Mouse (Mus musculus): ENCODE data around the gene Dhrs13. TPM values are rescaled to one million over a fixed set of nuclear protein-coding genes. Genes with fewer than 3 reads are reported as not detected.

Gene Dhrs13
- total and polyA plus RNA-seq, 2 experiments from 2014 or later, result 7.3 to 7.7 TPM

GRCm38 (mm10) chr11:78079961-78080921 is 48.2 kb downstream of the Dhrs13 start, which contains the start of gene Eral1:
Eral1 (minus strand) TSS chr11:78080383.
- TF ChIP-seq CTCF (IDR thresholded peaks at IDR 0.05; ENCODE audit: low read depth), result peak; percentile 1; the same call in 1 of the 2 replicates
- TF ChIP-seq EP300 (IDR thresholded peaks at IDR 0.05; ENCODE audit: low read depth), result no peak
- peak within 1 kb of the TSS; percentile 69 for H3K9ac ChIP-seq (replicated peaks; ENCODE audit: low read depth, low read length)
- WGBS, result 1% methylated on average over 42 of the region's 42 CpGs
- peak within 1 kb of the TSS; percentile 75 for H3K4me3 ChIP-seq (ENCODE audit: low read depth, low read length)
- DNase-seq (ENCODE audit: low spot score) (peak; percentile 85), ATAC-seq (ENCODE audit: insufficient read depth, low read depth) (peak; percentile 96)
- H3K4me2 ChIP-seq (ENCODE audit: low read depth, low read length), result peak within 1 kb of the TSS; percentile 67
- peaks cover 25% of the 10 kb centered on the region for H3K36me3 ChIP-seq (replicated peaks; ENCODE audit: control insufficient read depth, insufficient read depth, low read length)
- no peaks in the 10 kb centered on the region for H3K9me3 ChIP-seq (replicated peaks; ENCODE audit: control insufficient read depth, low read length)
- no peaks in the 10 kb centered on the region for H3K27me3 ChIP-seq (ENCODE audit: control insufficient read depth, insufficient read depth, low read length)
- peaks cover 13% of the 10 kb centered on the region; the same call in 1 of the 2 replicates for H3K4me1 ChIP-seq (ENCODE audit: control insufficient read depth, insufficient read depth)
- peak within 1 kb of the TSS; percentile 44 for H3K27ac ChIP-seq (ENCODE audit: low read depth)

GRCm38 (mm10) chr11:78083595-78083994 is 51.5 kb downstream of the Dhrs13 start:
- H3K4me3 ChIP-seq (ENCODE audit: low read depth, low read length), result no peak overlapping the region
- DNase-seq (ENCODE audit: low spot score), result peak; percentile 21
- H3K27me3 ChIP-seq (ENCODE audit: control insufficient read depth, insufficient read depth, low read length), result no peaks in the 10 kb centered on the region
- H3K4me1 ChIP-seq (ENCODE audit: control insufficient read depth, insufficient read depth), result peaks cover 13% of the 10 kb centered on the region; the same call in 1 of the 2 replicates
- H3K9ac ChIP-seq (replicated peaks; ENCODE audit: low read depth, low read length), result no peak overlapping the region
- 0% methylated on average over 1 of the region's 1 CpGs for WGBS
- 0 out of 2 replicates have a peak, but pooled peaks have one; percentile 18 for ATAC-seq (ENCODE audit: insufficient read depth, low read depth)
- TF ChIP-seq EP300 (IDR thresholded peaks at IDR 0.05; ENCODE audit: low read depth), result no peak
- no peak for TF ChIP-seq CTCF (IDR thresholded peaks at IDR 0.05; ENCODE audit: low read depth)
- no peak overlapping the region for H3K4me2 ChIP-seq (ENCODE audit: low read depth, low read length)
- H3K27ac ChIP-seq (ENCODE audit: low read depth), result peak overlapping the region; percentile 30; the same call in 1 of the 2 replicates
- H3K36me3 ChIP-seq (replicated peaks; ENCODE audit: control insufficient read depth, insufficient read depth, low read length), result no peaks in the 10 kb centered on the region
- H3K9me3 ChIP-seq (replicated peaks; ENCODE audit: control insufficient read depth, low read length), result no peaks in the 10 kb centered on the region

DNA sequence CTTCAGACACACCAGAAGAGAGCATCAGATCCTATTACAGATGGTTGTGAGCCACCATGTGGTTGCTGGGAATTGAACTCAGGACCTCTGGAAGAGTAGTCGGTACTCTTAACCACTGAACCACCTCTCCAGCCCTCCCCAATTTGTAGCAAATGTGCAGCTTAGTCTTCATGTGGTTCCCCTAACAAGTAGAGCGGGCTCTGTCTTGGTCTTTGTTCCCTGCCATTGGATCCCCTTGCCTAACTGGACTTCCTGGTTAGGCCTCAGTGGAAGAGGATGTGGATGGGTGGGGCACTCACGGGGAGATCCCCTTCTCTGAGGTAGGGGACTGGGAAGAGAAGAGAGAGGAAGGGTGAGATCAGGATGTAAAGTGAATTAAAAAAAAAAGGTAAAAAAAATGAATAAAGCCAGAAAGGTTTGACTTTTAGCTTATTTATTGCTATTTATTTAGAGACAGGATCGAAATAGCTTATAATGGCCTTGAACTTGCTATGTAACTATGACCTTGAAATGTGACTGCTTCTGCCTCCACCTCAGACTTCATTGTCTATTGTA is 54.9 kb downstream of the Dhrs13 start:
- DNase-seq (ENCODE audit: low spot score), result no peak
- Histone ChIP-seq H3K36me3 (replicated peaks; ENCODE audit: control insufficient read depth, insufficient read depth, low read length) (no peaks in the 10 kb centered on the region), H3K9me3 (replicated peaks; ENCODE audit: control insufficient read depth, low read length) (no peaks in the 10 kb centered on the region), H3K4me3 (ENCODE audit: low read depth, low read length) (no peak overlapping the region), H3K4me1 (ENCODE audit: control insufficient read depth, insufficient read depth) (no peaks in the 10 kb centered on the region), H3K27me3 (ENCODE audit: control insufficient read depth, insufficient read depth, low read length) (no peaks in the 10 kb centered on the region), H3K4me2 (ENCODE audit: low read depth, low read length) (no peak overlapping the region), H3K27ac (ENCODE audit: low read depth) (peak overlapping the region; percentile 47; the same call in 1 of the 2 replicates), H3K9ac (replicated peaks; ENCODE audit: low read depth, low read length) (no peak overlapping the region)
- WGBS, result 71% methylated on average over 4 of the region's 4 CpGs
- TF ChIP-seq EP300 (IDR thresholded peaks at IDR 0.05; ENCODE audit: low read depth), result no peak
- TF ChIP-seq CTCF (IDR thresholded peaks at IDR 0.05; ENCODE audit: low read depth), result no peak
- no peak for ATAC-seq (ENCODE audit: insufficient read depth, low read depth)

MicroRNA genes within 50 kb of the gene (microRNA counts, 519-probe panel; counts per million panel counts)
- microRNA mmu-miR-144, result 6,545 counts per million, percentile 81 among the panel's probes with 10 or more counts
- 6,528 counts per million, percentile 80 among the panel's probes with 10 or more counts for microRNA mmu-miR-451

Small RNA genes within 50 kb of the gene (microRNA-seq; reads per million reads assigned to microRNA genes)
- gene Mir144 (96.9 reads per million, percentile 55 among the genes with 10 or more reads in this experiment), gene Mir451a (not detected), gene Mir451b (not detected)

Other genes with a start within 250 kb of the Dhrs13 start
- gene Gm10277, start 244.5 kb upstream of the Dhrs13 start, total RNA-seq (2014; rRNA removed; ENCODE audit: low replicate concordance), result not detected in 2 replicates
- 0.41 and 0.52 TPM in 2 replicates for gene Gm10277, start 244.5 kb upstream of the Dhrs13 start, polyA plus RNA-seq (2015; fragmentation: Nextera tagmentation; extraction: Ambion mirVana)
- gene Pipox, start 138.2 kb upstream of the Dhrs13 start, total RNA-seq (2014; rRNA removed; ENCODE audit: low replicate concordance), result 2.4 and 3.7 TPM in 2 replicates
- 2.6 and 3.1 TPM in 2 replicates for gene Pipox, start 138.2 kb upstream of the Dhrs13 start, polyA plus RNA-seq (2015; fragmentation: Nextera tagmentation; extraction: Ambion mirVana)
- gene Sez6, start 101.5 kb upstream of the Dhrs13 start, total RNA-seq (2014; rRNA removed; ENCODE audit: low replicate concordance), result 0.77 TPM in 1 of 2 replicates, not detected in the other
- 0.08 TPM in 1 of 2 replicates, not detected in the other for gene Sez6, start 101.5 kb upstream of the Dhrs13 start, polyA plus RNA-seq (2015; fragmentation: Nextera tagmentation; extraction: Ambion mirVana)
- 19.2 and 25.1 TPM in 2 replicates for gene Phf12, start 49.5 kb upstream of the Dhrs13 start, total RNA-seq (2014; rRNA removed; ENCODE audit: low replicate concordance)
- 5.6 and 7.3 TPM in 2 replicates for gene Phf12, start 49.5 kb upstream of the Dhrs13 start, polyA plus RNA-seq (2015; fragmentation: Nextera tagmentation; extraction: Ambion mirVana)
- 77.9 and 111 TPM in 2 replicates for gene Flot2, start 5.7 kb downstream of the Dhrs13 start, total RNA-seq (2014; rRNA removed; ENCODE audit: low replicate concordance)
- gene Flot2, start 5.7 kb downstream of the Dhrs13 start, polyA plus RNA-seq (2015; fragmentation: Nextera tagmentation; extraction: Ambion mirVana), result 91.3 and 95.0 TPM in 2 replicates
- 33.5 and 40.8 TPM in 2 replicates for gene Eral1, start 48.1 kb downstream of the Dhrs13 start, total RNA-seq (2014; rRNA removed; ENCODE audit: low replicate concordance)
- 19.7 TPM in 2 replicates for gene Eral1, start 48.1 kb downstream of the Dhrs13 start, polyA plus RNA-seq (2015; fragmentation: Nextera tagmentation; extraction: Ambion mirVana)
- gene Fam222b, start 62.4 kb downstream of the Dhrs13 start, total RNA-seq (2014; rRNA removed; ENCODE audit: low replicate concordance), result 10.8 and 24.6 TPM in 2 replicates
- gene Fam222b, start 62.4 kb downstream of the Dhrs13 start, polyA plus RNA-seq (2015; fragmentation: Nextera tagmentation; extraction: Ambion mirVana), result 11.1 TPM in 2 replicates
- 25.1 and 42.6 TPM in 2 replicates for gene Traf4, start 133.3 kb downstream of the Dhrs13 start, total RNA-seq (2014; rRNA removed; ENCODE audit: low replicate concordance)
- 21.2 and 22.9 TPM in 2 replicates for gene Traf4, start 133.3 kb downstream of the Dhrs13 start, polyA plus RNA-seq (2015; fragmentation: Nextera tagmentation; extraction: Ambion mirVana)
- 24.6 and 27.2 TPM in 2 replicates for gene Nek8, start 144.4 kb downstream of the Dhrs13 start, total RNA-seq (2014; rRNA removed; ENCODE audit: low replicate concordance)
- 8.1 and 9.1 TPM in 2 replicates for gene Nek8, start 144.4 kb downstream of the Dhrs13 start, polyA plus RNA-seq (2015; fragmentation: Nextera tagmentation; extraction: Ambion mirVana)
- 19.9 and 24.1 TPM in 2 replicates for gene Tlcd1, start 144.4 kb downstream of the Dhrs13 start, total RNA-seq (2014; rRNA removed; ENCODE audit: low replicate concordance)
- gene Tlcd1, start 144.4 kb downstream of the Dhrs13 start, polyA plus RNA-seq (2015; fragmentation: Nextera tagmentation; extraction: Ambion mirVana), result 15.1 and 16.8 TPM in 2 replicates
- gene Rpl23a, start 151.3 kb downstream of the Dhrs13 start, total RNA-seq (2014; rRNA removed; ENCODE audit: low replicate concordance), result 473 and 508 TPM in 2 replicates
- gene Rpl23a, start 151.3 kb downstream of the Dhrs13 start, polyA plus RNA-seq (2015; fragmentation: Nextera tagmentation; extraction: Ambion mirVana), result 719 and 776 TPM in 2 replicates
- gene Rab34, start 156.2 kb downstream of the Dhrs13 start, total RNA-seq (2014; rRNA removed; ENCODE audit: low replicate concordance), result 55.1 and 57.5 TPM in 2 replicates
- 37.1 and 39.7 TPM in 2 replicates for gene Rab34, start 156.2 kb downstream of the Dhrs13 start, polyA plus RNA-seq (2015; fragmentation: Nextera tagmentation; extraction: Ambion mirVana)
- gene Proca1, start 161.1 kb downstream of the Dhrs13 start, total RNA-seq (2014; rRNA removed; ENCODE audit: low replicate concordance), result not detected in 2 replicates
- gene Proca1, start 161.1 kb downstream of the Dhrs13 start, polyA plus RNA-seq (2015; fragmentation: Nextera tagmentation; extraction: Ambion mirVana), result 2.1 and 3.2 TPM in 2 replicates
- 62.5 and 101 TPM in 2 replicates for gene Sdf2, start 213.5 kb downstream of the Dhrs13 start, total RNA-seq (2014; rRNA removed; ENCODE audit: low replicate concordance)
- gene Sdf2, start 213.5 kb downstream of the Dhrs13 start, polyA plus RNA-seq (2015; fragmentation: Nextera tagmentation; extraction: Ambion mirVana), result 58.9 and 64.3 TPM in 2 replicates
- 12.1 and 17.0 TPM in 2 replicates for gene Supt6, start 213.7 kb downstream of the Dhrs13 start, total RNA-seq (2014; rRNA removed; ENCODE audit: low replicate concordance)
- 6.9 and 7.6 TPM in 2 replicates for gene Supt6, start 213.7 kb downstream of the Dhrs13 start, polyA plus RNA-seq (2015; fragmentation: Nextera tagmentation; extraction: Ambion mirVana)
- gene 2610507B11Rik, start 229.5 kb downstream of the Dhrs13 start, total RNA-seq (2014; rRNA removed; ENCODE audit: low replicate concordance), result 105 and 108 TPM in 2 replicates
- 86.4 and 91.2 TPM in 2 replicates for gene 2610507B11Rik, start 229.5 kb downstream of the Dhrs13 start, polyA plus RNA-seq (2015; fragmentation: Nextera tagmentation; extraction: Ambion mirVana)

Data from heart, postnatal 0 days (tissue).